Mouse (Mus musculus): ENCODE measurements around the gene Cd33. TPM values are rescaled to one million over a fixed set of nuclear protein-coding genes. Genes with fewer than 3 reads are reported as not detected.

Gene Cd33
- total RNA-seq (2021): under 1 TPM; 0.62 to 0.82 TPM
- long read RNA-seq, experiment 1, full-length matches to known transcripts: 1 of 1 reads
- long read RNA-seq, experiment 1, partial matches to known transcripts: 0 of 1 reads
- long read RNA-seq, experiment 1, other reads (novel, unspliced or antisense): 0 of 1 reads
- long read RNA-seq, experiment 2, partial matches to known transcripts: 1 of 2 reads
- long read RNA-seq, experiment 2, other reads (novel, unspliced or antisense): 1 of 2 reads

- intact Hi-C loops (cut with DNase I): no loop called here
- DNase-seq: no peak
These were observed at the start of gene Cd33 for GRCm38 (mm10) chr7:43544225-43544977. Gene Cd33 (minus strand): TSS chr7:43544428.

GRCm38 (mm10) chr7:43584790-43585189 is 40.6 kb upstream of the Cd33 start:
- intact Hi-C loops (cut with DNase I): loop anchor here (5.0 kb wide), 1 partner anchor 88 kb away; the partner anchor contains the start of gene Ctu1
- DNase-seq: no peak

GRCm38 (mm10) chr7:43580526-43580925 is 36.3 kb upstream of the Cd33 start:
- DNase-seq: no peak
- intact Hi-C loops (cut with DNase I): loop anchor here (5.0 kb wide), 1 partner anchor 92 kb away; the partner anchor contains the start of gene Ctu1

GRCm38 (mm10) chr7:43579440-43580171 is 35.4 kb upstream of the Cd33 start, which contains the start of gene Zfp719:
Gene Zfp719 (plus strand): TSS chr7:43579610.
- peak; percentile 82 to 86 for DNase-seq
- intact Hi-C loops (cut with DNase I): loop anchor here (5.0 kb wide), 1 partner anchor 93 kb away; the partner anchor contains the start of gene Ctu1

- intact Hi-C loops (cut with DNase I): no loop called here
- DNase-seq: no peak
These were observed 27.0 kb upstream of the Cd33 start for GRCm38 (mm10) chr7:43571216-43571615.

GRCm38 (mm10) chr7:43563300-43563699 is 19.1 kb upstream of the Cd33 start:
- DNase-seq: no peak
- intact Hi-C loops (cut with DNase I): no loop called here

- intact Hi-C loops (cut with DNase I): no loop called here
- DNase-seq: no peak
These were observed 18.4 kb upstream of the Cd33 start for GRCm38 (mm10) chr7:43562651-43563070.

- DNase-seq: peak; percentile 68 to 74
- intact Hi-C loops (cut with DNase I): no loop called here
These were observed 17.9 kb upstream of the Cd33 start, which contains the start of gene Zfp658 for GRCm38 (mm10) chr7:43562006-43562633. Gene Zfp658 (plus strand): TSS chr7:43562256.

GRCm38 (mm10) chr7:43556901-43557300 is 12.7 kb upstream of the Cd33 start:
- intact Hi-C loops (cut with DNase I): no loop called here
- no peak for DNase-seq

- intact Hi-C loops (cut with DNase I): loop anchor here (1.0 kb wide), 1 partner anchor 45 kb away; no protein-coding TSS in a partner anchor
- no peak for DNase-seq
These were observed 11.1 kb upstream of the Cd33 start for GRCm38 (mm10) chr7:43555351-43555750.

- DNase-seq: peak; percentile 28 to 43
- intact Hi-C loops (cut with DNase I): no loop called here
These were observed 10.3 kb upstream of the Cd33 start for GRCm38 (mm10) chr7:43554550-43554949.

GRCm38 (mm10) chr7:43553153-43553552 is 8.9 kb upstream of the Cd33 start:
- intact Hi-C loops (cut with DNase I): no loop called here
- no peak for DNase-seq

- intact Hi-C loops (cut with DNase I): no loop called here
- DNase-seq: no peak
These were observed 4.0 kb upstream of the Cd33 start for GRCm38 (mm10) chr7:43548206-43548605.

- intact Hi-C loops (cut with DNase I): no loop called here
- DNase-seq: no peak
These were observed 3.4 kb upstream of the Cd33 start for GRCm38 (mm10) chr7:43547666-43548065.

GRCm38 (mm10) chr7:43545656-43546545 is 1.7 kb upstream of the Cd33 start:
- intact Hi-C loops (cut with DNase I): no loop called here
- DNase-seq: no peak

GRCm38 (mm10) chr7:43538524-43538923 is 5.7 kb downstream of the Cd33 start:
- DNase-seq: no peak
- intact Hi-C loops (cut with DNase I): no loop called here

GRCm38 (mm10) chr7:43532936-43533505 is 11.2 kb downstream of the Cd33 start:
- DNase-seq: no peak
- intact Hi-C loops (cut with DNase I): no loop called here

GRCm38 (mm10) chr7:43530216-43530785 is 13.9 kb downstream of the Cd33 start:
- DNase-seq: no peak
- intact Hi-C loops (cut with DNase I): no loop called here

GRCm38 (mm10) chr7:43525313-43525712 is 18.9 kb downstream of the Cd33 start:
- DNase-seq: no peak
- intact Hi-C loops (cut with DNase I): no loop called here

Measured in gastrocnemius, postnatal 36 days (tissue).